Mouse (Mus musculus) midbrain, postnatal 0 days (tissue): ENCODE data around the gene Tnn. TPM values are rescaled to one million over a fixed set of nuclear protein-coding genes. Genes with fewer than 3 reads are reported as not detected.

Source experiments
- ATAC-seq: fragments of 200-750 bp; cut with Nextera tagmentation; 2 replicates; pipeline ENCODE4 v1.8.0; 2017; ENCODE audit warnings: moderate number of reproducible peaks, mild to moderate bottlenecking, moderate TSS enrichment, moderate library complexity; ENCODE audit not compliant: low FRiP score
- DNase-seq: peaks from one replicate; pipeline ENCODE4 v3.0.0-alpha.2; 2015; ENCODE audit warnings: low spot score
- H3K27ac ChIP-seq: fragments of 300-500 bp; sonication (generic); 2 replicates; pipeline ENCODE4 v1.5.1; 2014; ENCODE audit warnings: low read depth, mild to moderate bottlenecking, low read length, mixed read lengths
- H3K27me3 ChIP-seq: fragments of 300-500 bp; sonication (generic); 2 replicates; pipeline ENCODE4 v1.6.1; 2014; ENCODE audit warnings: low read length, control low read depth, mixed read lengths; ENCODE audit not compliant: insufficient read depth
- H3K36me3 ChIP-seq: fragments of 300-500 bp; sonication (generic); 2 replicates; pipeline ENCODE4 v1.6.1; 2014; ENCODE audit warnings: low read length, control low read depth, mixed read lengths; ENCODE audit not compliant: insufficient read depth
- H3K4me1 ChIP-seq: fragments of 300-500 bp; sonication (generic); 2 replicates; pipeline ENCODE4 v1.6.1; 2014; ENCODE audit warnings: mild to moderate bottlenecking, control low read depth, antibody characterized with exemption, low read length, mixed read lengths; ENCODE audit not compliant: insufficient read depth
- H3K4me2 ChIP-seq: fragments of 300-500 bp; sonication (generic); 2 replicates; pipeline ENCODE4 v1.6.1; 2014; ENCODE audit warnings: low read depth, mild to moderate bottlenecking, low read length, mixed read lengths; ENCODE audit not compliant: poor library complexity, severe bottlenecking
- H3K4me3 ChIP-seq: fragments of 300-500 bp; sonication (generic); 2 replicates; pipeline ENCODE4 v1.5.1; 2014; ENCODE audit warnings: low read depth, mild to moderate bottlenecking, low read length, moderate library complexity
- H3K9ac ChIP-seq: fragments of 300-500 bp; sonication (generic); replicated peaks from 2 replicates; pipeline ENCODE4 v1.6.1; 2014; ENCODE audit warnings: mild to moderate bottlenecking, low read length, moderate library complexity, mixed read lengths; ENCODE audit not compliant: poor library complexity, severe bottlenecking
- H3K9me3 ChIP-seq: fragments of 300-500 bp; sonication (generic); 2 replicates; pipeline ENCODE4 v1.6.1; 2016; ENCODE audit warnings: low read length, control low read depth
- CTCF ChIP-seq: IDR thresholded peaks from 2 replicates; pipeline ENCODE4 v1.5.1; 2016; ENCODE audit warnings: antibody characterized with exemption, mild to moderate bottlenecking
- WGBS: fragments of 180-500 bp; shearing (Covaris S2); extraction: QIAGEN DNeasy Blood & Tissue Kit; methylation state at CpG from one replicate; pipeline ENCODE4 v1.1.7; 2014; 5-methylcytosine and 5-hydroxymethylcytosine counted together
- polyA plus RNA-seq: library from polyadenylated mRNA; unstranded; fragments of >200 nt; fragmentation: Nextera tagmentation; extraction: Ambion mirVana; gene quantifications from 2 replicates; pipeline ENCODE4 v1.2.1, GENCODE M21; 2015
- total RNA-seq: library from RNA; depleted of rRNA; stranded (reverse); fragments of >200 nt; gene quantifications from 2 replicates; pipeline ENCODE4 v1.2.3, GENCODE M21; 2014

Gene Tnn
- total and polyA plus RNA-seq, 2 experiments from 2014 or later, result 0.11 TPM; not detected in 1

DNA sequence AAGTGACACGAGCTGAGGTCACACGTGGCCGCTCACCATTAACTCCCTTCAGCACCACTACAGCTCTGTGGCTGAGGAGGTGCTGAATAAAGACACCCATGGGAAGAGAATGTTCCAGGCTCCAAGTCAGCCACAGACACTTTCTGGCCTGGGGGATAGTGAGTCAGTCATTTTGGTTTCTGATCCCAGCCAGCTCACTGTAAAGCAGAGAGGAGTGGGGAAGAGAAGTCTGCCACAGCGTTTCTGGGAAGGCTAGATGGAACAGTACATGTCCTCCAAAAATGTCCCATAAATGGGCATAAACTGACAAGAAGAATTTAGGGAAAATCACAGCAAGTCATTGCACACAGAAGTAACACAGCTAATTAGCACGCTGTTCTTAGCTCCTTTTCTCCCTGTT is 52.4 kb downstream of the Tnn start:
- H3K27ac ChIP-seq, result no peak overlapping the region
- H3K4me3 ChIP-seq, result no peak overlapping the region
- H3K36me3 ChIP-seq, result no peaks in the 10 kb centered on the region
- ATAC-seq (no peak), DNase-seq (no peak)
- no peaks in the 10 kb centered on the region for H3K4me1 ChIP-seq
- H3K9ac ChIP-seq, result no peak overlapping the region
- no peaks in the 10 kb centered on the region for H3K27me3 ChIP-seq
- no peak for TF ChIP-seq CTCF
- no peak overlapping the region for H3K4me2 ChIP-seq
- 85% methylated on average over 5 of the region's 5 CpGs for WGBS
- no peaks in the 10 kb centered on the region for H3K9me3 ChIP-seq

DNA sequence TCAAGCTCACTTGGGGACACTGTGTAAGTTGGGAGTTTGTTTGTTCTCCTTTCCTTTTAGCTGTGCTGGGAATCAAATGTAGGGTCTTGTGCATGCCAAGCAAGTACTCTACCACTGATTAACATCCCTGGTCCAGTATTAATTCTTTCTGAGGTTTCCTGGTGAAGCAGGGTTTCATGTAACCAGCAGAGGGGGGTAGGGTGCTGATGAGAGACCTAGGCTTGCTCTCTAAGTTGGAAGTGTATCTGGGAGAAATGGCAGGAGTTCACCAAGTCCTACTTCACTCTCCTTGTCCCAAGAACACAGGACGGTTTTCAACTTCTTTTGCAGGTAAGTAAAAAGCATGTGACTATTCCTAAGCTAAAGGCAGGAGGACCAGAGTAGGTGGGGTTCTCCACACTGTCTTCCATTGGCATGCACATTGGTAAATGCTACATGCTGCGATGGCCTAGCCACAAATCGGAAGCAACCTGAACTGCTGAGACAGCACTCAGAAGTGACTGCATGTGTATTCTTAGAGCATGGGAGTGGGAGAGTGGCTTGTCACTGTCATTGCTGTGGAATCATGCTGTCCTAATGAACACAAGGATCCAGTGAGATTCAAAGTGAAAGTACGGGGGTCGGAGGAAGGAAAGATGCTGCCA is 53.6 kb downstream of the Tnn start:
- no peak for ATAC-seq

GRCm38 (mm10) chr1:160086651-160087050 is 66.7 kb downstream of the Tnn start:
- Histone ChIP-seq H3K9me3 (no peaks in the 10 kb centered on the region), H3K27ac (no peak overlapping the region), H3K4me1 (no peaks in the 10 kb centered on the region), H3K36me3 (no peaks in the 10 kb centered on the region), H3K4me3 (no peak overlapping the region), H3K9ac (no peak overlapping the region), H3K27me3 (no peaks in the 10 kb centered on the region), H3K4me2 (no peak overlapping the region)
- 81% methylated on average over 2 of the region's 2 CpGs for WGBS
- ATAC-seq (no peak), DNase-seq (peak; percentile 2)
- TF ChIP-seq CTCF, result no peak

More for the DNA sequence above, 53.6 kb downstream of the Tnn start:
- 77% methylated on average over 5 of the region's 5 CpGs for WGBS
- Histone ChIP-seq H3K36me3 (no peaks in the 10 kb centered on the region), H3K27ac (no peak overlapping the region), H3K9ac (no peak overlapping the region), H3K9me3 (no peaks in the 10 kb centered on the region), H3K27me3 (no peaks in the 10 kb centered on the region), H3K4me2 (no peak overlapping the region), H3K4me1 (no peaks in the 10 kb centered on the region), H3K4me3 (no peak overlapping the region)
- TF ChIP-seq CTCF, result peak; percentile 52
- no peak for DNase-seq

GRCm38 (mm10) chr1:160084239-160084638 is 69.1 kb downstream of the Tnn start:
- WGBS, result 82% methylated on average over 1 of the region's 1 CpGs
- no peaks in the 10 kb centered on the region for H3K9me3 ChIP-seq
- ATAC-seq (no peak), DNase-seq (no peak)
- H3K4me3 ChIP-seq, result no peak overlapping the region
- H3K27me3 ChIP-seq, result no peaks in the 10 kb centered on the region
- no peak overlapping the region for H3K4me2 ChIP-seq
- no peaks in the 10 kb centered on the region for H3K36me3 ChIP-seq
- no peak for TF ChIP-seq CTCF
- no peak overlapping the region for H3K9ac ChIP-seq
- H3K27ac ChIP-seq, result no peak overlapping the region
- H3K4me1 ChIP-seq, result no peaks in the 10 kb centered on the region

DNA sequence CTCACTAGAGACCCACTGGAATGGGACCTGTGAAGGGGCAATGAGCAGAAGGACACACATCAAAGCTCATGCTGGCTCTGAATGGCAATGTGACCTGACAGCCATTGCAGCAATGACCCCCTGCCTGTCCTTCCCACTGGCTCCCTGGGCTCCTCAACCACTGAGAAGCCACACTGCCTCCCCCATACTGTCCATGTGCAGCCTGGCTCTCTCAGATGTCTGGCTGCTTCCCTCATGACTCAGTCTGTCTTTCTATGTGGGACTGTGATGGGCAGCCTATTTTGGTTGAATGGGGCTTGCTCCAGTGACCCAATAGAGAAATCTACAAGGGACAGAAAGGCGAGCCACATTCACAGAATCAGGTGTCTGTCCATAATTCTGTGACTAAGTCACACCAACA is 70.7 kb downstream of the Tnn start:
- no peak overlapping the region for H3K4me2 ChIP-seq
- no peaks in the 10 kb centered on the region for H3K9me3 ChIP-seq
- H3K4me1 ChIP-seq, result no peaks in the 10 kb centered on the region
- WGBS, result 92% methylated on average over 1 of the region's 1 CpGs
- H3K9ac ChIP-seq, result no peak overlapping the region
- no peak for TF ChIP-seq CTCF
- no peak overlapping the region for H3K4me3 ChIP-seq
- DNase-seq (no peak), ATAC-seq (no peak)
- no peaks in the 10 kb centered on the region for H3K36me3 ChIP-seq
- no peak overlapping the region for H3K27ac ChIP-seq
- no peaks in the 10 kb centered on the region for H3K27me3 ChIP-seq

DNA sequence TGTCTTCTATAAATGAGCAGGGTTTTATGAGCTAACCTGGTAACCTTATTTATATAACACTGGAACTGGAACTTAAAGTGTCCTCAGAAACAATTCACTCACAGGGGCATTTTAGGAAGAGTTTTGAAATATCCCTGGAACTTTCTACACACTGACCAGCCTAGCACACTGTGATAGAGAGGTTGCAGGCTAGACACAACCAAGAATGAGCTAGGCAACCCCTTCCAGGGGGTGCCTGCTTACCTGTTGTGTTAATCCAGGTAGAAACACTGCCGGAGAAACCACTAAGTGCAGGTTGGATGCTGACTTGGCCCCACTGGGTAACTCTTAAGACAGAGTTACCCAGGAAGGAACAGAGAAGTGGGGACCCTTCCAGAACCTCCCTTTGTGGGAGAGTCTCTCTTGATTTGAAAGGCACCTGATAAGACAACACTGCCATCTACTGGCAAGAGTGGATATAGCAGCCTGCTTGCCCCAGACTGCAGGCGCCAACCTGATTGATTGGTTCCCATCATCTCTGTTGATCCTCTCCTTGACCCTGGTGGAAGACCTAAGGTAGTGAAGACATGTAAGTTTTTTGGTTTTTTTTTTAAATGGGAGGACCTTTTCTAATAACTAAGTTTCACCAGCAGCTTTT is 72.5 kb downstream of the Tnn start:
- Histone ChIP-seq H3K36me3 (no peaks in the 10 kb centered on the region), H3K27me3 (no peaks in the 10 kb centered on the region), H3K9me3 (no peaks in the 10 kb centered on the region), H3K4me2 (no peak overlapping the region), H3K4me1 (no peaks in the 10 kb centered on the region), H3K27ac (no peak overlapping the region), H3K4me3 (no peak overlapping the region), H3K9ac (no peak overlapping the region)
- peak; percentile 98 for TF ChIP-seq CTCF
- WGBS, result 24% methylated on average over 2 of the region's 2 CpGs
- DNase-seq (peak; percentile 81), ATAC-seq (peak; percentile 29; the same call in 1 of the 2 replicates)
